Mouse (Mus musculus): Measurements from ENCODE around the gene DXBay18. TPM values are rescaled to one million over a fixed set of nuclear protein-coding genes. Genes with fewer than 3 reads are reported as not detected.

DXBay18 gene
- under 1 TPM in 1 of 2 experiments, not detected in 1; 0.16 TPM for total RNA-seq (2023)

GRCm38 (mm10) chrX:73149350-73149749 lies at the start of gene DXBay18:
Gene DXBay18, minus strand, starts transcription at chrX:73149450.

GRCm38 (mm10) chrX:73191934-73192333 lies 42.7 kb upstream of the DXBay18 start, which contains the start of gene Xlr3b:
Gene Xlr3b, plus strand, starts transcription at chrX:73192207.

GRCm38 (mm10) chrX:73176889-73177288 lies 27.6 kb upstream of the DXBay18 start, which contains the start of gene Spin2d:
Gene Spin2d, minus strand, starts transcription at chrX:73176989.

GRCm38 (mm10) chrX:73148496-73148895 lies 754 bp downstream of the DXBay18 start, which contains the start of gene Xlr5b:
Gene Xlr5b, plus strand, starts transcription at chrX:73148796.

GRCm38 (mm10) chrX:73116747-73117146 lies 32.5 kb downstream of the DXBay18 start, which contains the start of gene Gm14685:
Gene Gm14685, plus strand, starts transcription at chrX:73117047.

GRCm38 (mm10) chrX:73096941-73097508 lies 52.2 kb downstream of the DXBay18 start, which contains the start of gene Xlr3a:
Gene Xlr3a, minus strand, starts transcription at chrX:73097095.

Other genes with a start within 250 kb of the DXBay18 start
- 10 to 100 TPM; 14.2 to 20.6 TPM for gene Cetn2, start 231.0 kb downstream of the DXBay18 start, total RNA-seq (2023)
- 1 to 10 TPM; 7.0 to 8.9 TPM for gene Nsdhl, start 230.9 kb downstream of the DXBay18 start, total RNA-seq (2023)
- not detected for gene Zfp185, start 162.1 kb downstream of the DXBay18 start, total RNA-seq (2023)
- gene Pnma5, start 112.3 kb downstream of the DXBay18 start, total RNA-seq (2023), result under 1 TPM; 0.60 to 0.80 TPM
- not detected for gene Pnma3, start 84.7 kb downstream of the DXBay18 start, total RNA-seq (2023)
- gene Xlr4a, start 67.0 kb downstream of the DXBay18 start, total RNA-seq (2023), result 1 to 10 TPM in 1 of 2 experiments, not detected in 1; 1.4 TPM
- gene Xlr3a, start 52.4 kb downstream of the DXBay18 start, total RNA-seq (2023), result not detected
- under 1 TPM; 0.22 to 0.24 TPM for gene Gm14685, start 32.4 kb downstream of the DXBay18 start, total RNA-seq (2023)
- gene Xlr5b, start 654 bp downstream of the DXBay18 start, total RNA-seq (2023), result not detected
- not detected for gene Spin2d, start 27.5 kb upstream of the DXBay18 start, total RNA-seq (2023)
- gene Xlr3b, start 42.8 kb upstream of the DXBay18 start, total RNA-seq (2023), result 1 to 10 TPM in 1 of 2 experiments, not detected in 1; 2.4 TPM
- gene Xlr4b, start 64.9 kb upstream of the DXBay18 start, total RNA-seq (2023), result 1 to 10 TPM; 1.3 to 3.2 TPM
- gene F8a, start 78.8 kb upstream of the DXBay18 start, total RNA-seq (2023), result 1 to 10 TPM; 3.5 to 4.2 TPM
- gene Xlr4c, start 93.7 kb upstream of the DXBay18 start, total RNA-seq (2023), result 1 to 10 TPM in 1 of 2 experiments, under 1 TPM in 1; 0.49 to 3.8 TPM
- not detected for gene Xlr3c, start 115.9 kb upstream of the DXBay18 start, total RNA-seq (2023)
- not detected for gene Xlr5a, start 143.5 kb upstream of the DXBay18 start, total RNA-seq (2023)
- not detected for gene Xlr5c, start 143.5 kb upstream of the DXBay18 start, total RNA-seq (2023)
- not detected for gene Gm45015, start 187.4 kb upstream of the DXBay18 start, total RNA-seq (2023)
- gene Zfp275, start 193.2 kb upstream of the DXBay18 start, total RNA-seq (2023), result 1 to 10 TPM; 7.2 to 8.5 TPM
- not detected for gene Gm18336, start 249.3 kb upstream of the DXBay18 start, total RNA-seq (2023)